Mouse (Mus musculus) yolk sac, embryonic 10.5 days (tissue): ENCODE data around the gene Ssbp3.

ENCODE experiments used
- DNase-seq: peaks from one replicate; pipeline ENCODE4 v3.0.0-alpha.2; 2017; ENCODE audit warnings: low spot score

Gene Ssbp3

DNA sequence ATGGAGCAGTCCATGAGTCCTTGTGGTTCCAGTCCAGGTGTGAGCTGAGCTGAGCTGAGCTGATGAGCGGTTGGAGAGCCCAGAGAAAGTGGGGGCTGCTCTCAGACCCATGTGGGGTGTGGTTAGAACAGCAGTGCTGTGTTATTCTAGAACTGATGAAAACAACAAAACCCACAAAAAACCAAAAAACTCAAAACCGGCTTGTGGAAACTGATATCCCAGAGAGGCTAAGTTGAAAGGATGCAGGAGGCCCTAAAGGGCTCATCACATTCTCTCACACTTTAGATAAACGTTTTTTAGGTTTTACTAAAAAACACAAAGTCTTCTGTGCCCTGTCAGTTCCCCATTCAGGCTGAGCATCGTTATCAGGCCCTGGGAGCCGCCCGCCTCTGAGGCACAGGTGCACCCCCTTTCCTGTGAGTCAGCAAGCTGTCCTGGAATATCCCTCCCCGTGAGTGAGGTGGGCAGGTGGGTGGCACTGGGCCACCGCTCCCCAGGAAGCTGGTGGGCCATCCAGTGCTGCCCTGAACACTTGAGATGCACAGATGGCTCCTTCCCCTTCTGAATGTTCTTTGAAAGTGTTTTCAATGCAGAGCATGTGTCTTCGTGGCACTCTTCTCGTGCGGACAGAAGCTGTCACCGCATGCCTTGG lies 24.6 kb downstream of the Ssbp3 start:
- no peak for DNase-seq

GRCm38 (mm10) chr4:106935583-106935935 lies 25.1 kb downstream of the Ssbp3 start:
- no peak for DNase-seq

DNA sequence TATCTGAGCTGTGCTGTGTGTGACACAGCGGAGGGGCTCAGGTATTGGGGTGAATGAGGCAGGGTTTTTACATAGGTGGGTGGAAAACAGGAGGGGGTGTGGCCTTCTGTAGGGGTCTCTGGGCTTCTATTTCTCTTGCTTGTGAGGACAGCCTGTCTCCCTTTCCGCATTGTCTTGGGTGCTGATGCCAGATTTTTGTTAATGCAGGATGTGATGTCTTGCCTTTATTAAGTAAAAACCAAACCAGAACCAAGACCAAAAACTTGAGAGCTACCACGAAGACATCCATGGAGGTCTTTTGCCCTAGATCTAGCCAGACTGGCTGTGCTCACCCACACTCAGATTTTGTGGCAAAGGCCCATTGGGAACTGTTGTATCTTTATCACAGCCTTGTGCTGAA lies 25.5 kb downstream of the Ssbp3 start:
- no peak for DNase-seq

- DNase-seq: no peak
Observed at GRCm38 (mm10) chr4:106936741-106937140, 26.2 kb downstream of the Ssbp3 start.

DNA sequence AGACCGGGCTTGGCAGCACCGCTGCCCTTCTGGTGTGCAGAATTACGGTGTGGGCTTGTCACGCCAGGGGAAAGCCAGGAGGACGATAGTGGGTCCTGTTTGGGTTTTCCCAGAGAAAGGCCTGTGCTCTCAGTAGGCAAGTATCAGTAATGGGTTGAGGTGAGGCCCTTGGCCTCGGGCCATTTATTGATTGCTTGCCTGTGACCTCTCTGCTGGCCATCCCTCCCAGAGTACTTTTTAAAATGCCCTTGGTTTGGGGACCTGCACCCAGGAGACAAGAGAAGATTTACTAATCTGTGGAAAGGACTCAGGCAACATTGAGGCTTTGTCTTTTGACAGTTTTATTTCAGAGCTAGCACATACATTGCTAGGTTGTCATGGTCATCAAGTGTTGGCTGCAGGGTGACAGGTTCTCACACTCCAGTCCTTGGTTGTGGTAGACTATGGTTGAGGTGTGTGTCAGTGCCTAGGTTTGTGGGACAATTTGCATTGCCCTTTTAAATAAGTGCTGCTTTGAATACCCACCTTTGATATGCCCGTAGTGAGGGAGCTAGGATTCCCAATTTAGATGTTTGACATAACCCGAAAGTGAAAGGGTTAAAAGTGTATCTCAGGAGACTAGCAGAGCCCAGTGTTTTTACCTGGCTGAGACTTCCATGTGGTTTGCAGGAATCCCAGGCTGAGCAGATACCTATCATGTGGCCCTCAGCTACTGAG lies 28.2 kb downstream of the Ssbp3 start:
- DNase-seq: no peak

- peak; percentile 61 for DNase-seq
Observed at GRCm38 (mm10) chr4:106939223-106939918, 28.9 kb downstream of the Ssbp3 start.

GRCm38 (mm10) chr4:106939919-106940227 lies 29.4 kb downstream of the Ssbp3 start:
- no peak for DNase-seq

DNA sequence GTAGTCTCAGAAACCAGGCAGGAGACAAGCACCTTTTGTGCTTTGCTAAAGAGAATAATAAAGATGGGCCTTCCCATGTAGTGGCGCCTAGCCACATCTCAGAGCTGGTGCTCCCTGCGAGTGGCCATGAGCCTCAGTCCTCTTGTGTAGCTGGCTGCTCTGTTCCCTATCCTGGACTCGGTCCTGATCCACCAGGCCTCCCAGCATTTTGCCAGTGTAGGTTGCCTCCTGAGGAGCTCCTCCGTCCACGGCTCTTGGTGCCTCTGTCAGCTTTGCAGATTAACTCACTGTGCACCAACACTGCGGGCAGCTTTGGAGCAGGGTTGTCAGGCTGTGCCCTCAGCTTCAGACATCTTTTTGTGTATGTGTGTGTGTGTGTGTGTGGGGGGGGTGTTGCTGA lies 30.4 kb downstream of the Ssbp3 start:
- DNase-seq: no peak

DNA sequence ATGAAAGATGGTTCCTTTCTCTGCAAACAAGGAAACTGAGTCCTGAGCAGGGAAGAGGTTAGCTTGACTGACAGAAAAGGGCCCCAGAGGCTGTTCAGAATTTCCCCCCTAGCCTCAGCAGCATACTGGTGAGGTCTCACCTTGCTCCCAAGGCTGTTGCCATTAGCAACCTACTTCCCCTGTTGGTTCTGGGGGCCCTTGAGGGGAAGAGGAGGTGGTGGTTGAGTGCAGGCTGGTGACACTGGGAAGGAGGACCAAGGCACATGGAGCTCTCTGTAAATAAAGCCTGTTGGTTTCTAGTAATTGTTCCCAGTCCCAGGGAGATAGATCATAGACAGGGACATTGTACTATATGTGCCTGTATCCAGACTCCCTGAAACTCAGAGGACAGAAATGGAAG lies 31.0 kb downstream of the Ssbp3 start:
- DNase-seq: no peak

DNA sequence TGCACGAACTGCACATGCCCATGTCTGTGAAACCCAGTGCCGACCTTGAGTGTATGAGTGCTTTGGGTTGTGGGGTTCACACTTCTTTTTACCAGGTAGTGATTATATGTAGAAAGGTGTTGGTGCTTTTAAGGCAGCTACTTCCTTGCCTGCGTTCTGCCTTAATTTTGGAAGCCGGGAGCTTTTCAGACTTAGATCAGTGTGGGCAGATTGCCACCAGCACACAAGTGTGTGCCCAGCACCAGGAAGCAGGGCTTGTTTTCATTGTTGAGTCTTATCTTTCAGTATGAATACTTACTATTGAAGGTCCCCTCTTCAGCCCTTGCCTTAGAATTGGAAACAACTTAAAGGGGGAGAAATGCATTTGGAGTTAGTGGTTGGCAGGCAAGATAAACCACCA lies 32.0 kb downstream of the Ssbp3 start:
- DNase-seq: no peak

- no peak for DNase-seq
Observed at GRCm38 (mm10) chr4:106943627-106944026, 33.1 kb downstream of the Ssbp3 start.

- DNase-seq: no peak
Observed at GRCm38 (mm10) chr4:106944898-106945297, 34.4 kb downstream of the Ssbp3 start.

GRCm38 (mm10) chr4:106947741-106948140 lies 37.2 kb downstream of the Ssbp3 start:
- no peak for DNase-seq

DNA sequence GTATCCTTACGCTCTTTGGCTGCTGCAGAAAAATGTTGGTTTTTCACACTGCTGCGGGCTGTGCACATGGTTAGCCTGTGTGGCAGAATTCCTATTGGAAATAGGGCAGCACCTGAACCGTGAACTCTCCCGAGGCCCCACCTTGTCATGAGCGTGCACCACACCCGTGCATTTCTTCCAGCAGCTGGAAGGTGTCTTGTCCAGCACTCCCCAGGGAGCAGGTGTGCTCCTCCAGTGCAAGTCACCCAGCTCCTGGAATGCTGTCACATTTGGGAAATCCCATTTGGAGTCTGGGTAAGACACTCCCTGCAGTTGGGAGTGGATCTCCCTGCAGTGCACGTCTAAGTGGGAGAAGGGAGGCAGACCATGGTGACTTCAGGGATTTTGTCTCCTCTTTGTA lies 38.0 kb downstream of the Ssbp3 start:
- DNase-seq: no peak

- DNase-seq: no peak
Observed at GRCm38 (mm10) chr4:106949200-106949599, 38.7 kb downstream of the Ssbp3 start.

DNA sequence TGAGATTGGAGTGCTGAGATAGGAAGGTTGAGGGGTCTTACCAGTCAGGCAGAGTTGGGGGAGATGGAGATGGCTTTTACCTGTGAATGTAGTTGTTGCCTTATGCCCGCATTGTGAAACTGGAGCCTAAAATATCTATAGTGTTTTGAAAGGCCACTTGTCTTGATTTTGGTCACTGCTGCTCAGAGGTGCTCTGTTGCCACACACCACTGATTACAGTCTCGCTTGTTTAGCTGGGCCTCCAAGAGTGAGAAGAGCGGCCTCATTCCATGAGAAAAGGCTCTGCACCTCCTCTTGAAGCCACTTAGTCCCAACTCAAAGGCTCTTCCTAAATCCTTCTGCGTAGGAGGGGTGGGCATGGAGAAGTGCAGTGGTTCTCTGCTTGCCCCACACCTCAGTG lies 40.3 kb downstream of the Ssbp3 start:
- no peak for DNase-seq

- no peak for DNase-seq
Observed at GRCm38 (mm10) chr4:106951455-106951854, 41.0 kb downstream of the Ssbp3 start.

DNA sequence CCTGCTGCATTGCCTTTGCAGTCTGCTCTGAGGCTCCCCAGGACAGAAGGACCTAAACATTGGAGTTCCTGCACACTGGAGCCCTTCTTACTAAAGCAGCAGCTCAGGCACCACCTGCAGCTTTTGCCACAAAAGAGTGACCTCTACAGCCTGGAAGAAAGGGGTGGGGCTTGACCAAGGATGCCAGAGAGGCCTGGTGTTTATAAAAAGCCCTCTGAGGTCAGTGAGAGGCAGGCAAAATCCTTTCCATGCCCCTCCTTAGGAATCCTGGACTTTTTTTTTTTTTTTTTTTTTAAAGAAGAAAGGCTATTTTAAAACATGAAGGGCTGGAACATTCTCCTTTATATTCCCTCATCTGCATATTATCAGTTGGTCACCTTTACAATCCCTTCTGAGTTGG lies 42.7 kb downstream of the Ssbp3 start:
- DNase-seq: no peak

DNA sequence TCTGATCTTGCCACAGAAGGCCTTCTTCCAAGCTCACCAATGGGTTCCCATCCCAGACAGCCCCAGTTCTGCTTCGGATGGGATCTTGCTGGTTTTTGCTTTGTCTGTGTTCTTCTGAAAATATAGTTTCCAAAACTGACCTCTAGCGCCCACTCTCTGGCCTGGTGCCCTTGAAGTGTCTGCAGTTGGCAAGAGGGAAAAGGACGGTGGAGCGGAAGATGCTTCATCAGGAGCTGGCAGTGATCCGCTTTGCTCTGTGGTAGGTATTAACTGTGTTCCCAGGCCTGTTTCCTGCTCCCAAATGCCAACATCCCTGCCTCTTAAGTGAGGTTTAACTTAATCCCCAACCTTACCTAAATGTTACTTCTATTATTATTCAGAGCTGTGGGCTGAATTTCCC lies 43.3 kb downstream of the Ssbp3 start:
- DNase-seq: no peak

DNA sequence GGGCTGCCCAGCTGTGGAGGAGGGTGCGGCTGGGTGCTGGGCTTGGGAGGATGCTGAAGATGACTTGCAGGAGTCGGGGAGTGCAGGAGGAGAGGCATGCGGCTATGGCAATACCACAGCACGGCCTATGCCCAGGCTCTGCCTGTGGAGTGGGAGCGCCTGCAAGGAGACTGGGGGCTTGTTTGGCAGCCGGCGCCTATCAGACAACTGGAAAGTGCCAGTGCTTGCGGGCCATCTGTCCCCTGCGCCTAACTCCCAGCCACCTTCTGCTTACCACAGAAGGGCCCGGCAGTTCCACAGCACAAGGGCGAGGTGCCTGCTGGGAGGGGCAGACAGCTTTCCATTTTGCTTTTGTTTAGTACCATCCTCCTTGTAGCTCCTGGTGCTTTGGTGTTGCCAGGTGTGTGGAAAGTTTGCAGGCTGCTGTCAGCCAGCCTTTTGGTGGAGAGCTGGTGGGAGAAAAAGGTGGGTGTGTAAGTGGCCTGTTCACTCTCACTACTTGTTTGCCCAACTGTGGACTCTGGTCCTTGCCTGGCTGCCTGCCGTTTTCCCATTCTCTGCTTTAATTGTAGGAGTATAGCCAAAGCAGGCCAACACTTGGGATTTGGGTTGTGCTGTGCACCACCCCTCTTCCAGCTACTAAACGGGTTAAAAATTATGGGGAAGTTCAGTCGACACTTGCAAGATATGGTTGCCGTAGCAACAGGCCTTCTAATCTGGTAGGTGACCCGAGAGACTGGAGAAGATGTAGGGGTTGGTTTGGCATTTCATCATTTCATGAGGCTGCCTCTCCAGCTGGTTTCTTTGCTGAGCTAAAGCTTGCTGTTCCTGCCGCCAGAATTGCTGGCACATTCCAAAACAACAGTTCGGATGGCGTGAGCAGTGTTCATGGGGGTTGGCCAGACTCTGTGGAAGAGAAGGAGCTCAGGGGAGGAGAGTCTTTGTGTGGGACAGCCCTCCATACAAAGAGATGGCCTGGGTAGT lies 45.5 kb downstream of the Ssbp3 start:
- DNase-seq: peak; percentile 52

DNA sequence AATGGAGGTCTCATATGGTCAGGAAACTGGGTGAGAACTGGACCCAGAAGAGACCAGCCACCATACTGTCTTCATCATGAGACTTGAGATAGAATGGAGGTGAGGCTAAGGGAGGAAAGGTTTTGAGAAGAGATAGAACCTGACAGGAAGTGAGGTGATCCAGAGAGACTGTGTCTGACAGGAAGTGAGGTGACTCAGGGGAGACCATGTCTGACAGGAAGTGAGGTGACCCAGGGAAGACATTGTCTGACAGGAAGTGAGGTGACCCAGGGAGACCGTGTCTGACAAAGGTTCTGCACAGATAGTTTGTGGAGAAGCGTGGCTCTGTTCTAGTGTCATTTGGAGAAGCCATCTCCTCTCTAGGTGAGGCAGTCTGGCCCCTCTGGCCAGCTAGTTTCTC lies 47.6 kb downstream of the Ssbp3 start:
- DNase-seq: no peak

GRCm38 (mm10) chr4:106958561-106958960 lies 48.1 kb downstream of the Ssbp3 start:
- DNase-seq: no peak
